Mouse (Mus musculus): ENCODE measurements around the gene Prkrip1.
"Not testable (repeated sequence)": the region's sequence is repeated elsewhere in the genome, so short reads cannot be mapped to it uniquely, and the experiment has no call there.

The Prkrip1 gene

GRCm38 (mm10) chr5:136211341-136212102, 12.8 kb upstream of the Prkrip1 start:
- not testable (repeated sequence) for ATAC-seq (ENCODE audit: low TSS enrichment)

DNA sequence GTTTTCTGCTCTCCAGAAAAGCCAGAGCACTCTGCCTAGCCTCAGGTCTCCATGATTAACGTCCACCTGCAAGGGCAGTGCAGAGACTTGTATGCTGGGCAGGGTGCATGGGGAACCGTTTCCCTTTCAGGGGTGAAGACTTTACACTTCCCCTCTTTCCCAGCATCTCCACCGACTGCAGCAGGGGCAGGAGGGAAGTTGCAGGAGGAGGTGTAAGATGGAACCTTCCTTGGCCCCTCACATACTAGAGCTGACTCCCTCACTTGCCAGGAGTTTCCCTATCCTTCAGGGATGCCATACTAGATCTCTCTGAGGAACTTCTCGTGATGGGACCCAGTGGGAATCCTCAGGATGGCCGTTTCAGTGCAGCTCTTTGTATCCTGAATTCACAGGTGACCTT, 11.8 kb upstream of the Prkrip1 start:
- ATAC-seq (ENCODE audit: low TSS enrichment), result no peak

DNA sequence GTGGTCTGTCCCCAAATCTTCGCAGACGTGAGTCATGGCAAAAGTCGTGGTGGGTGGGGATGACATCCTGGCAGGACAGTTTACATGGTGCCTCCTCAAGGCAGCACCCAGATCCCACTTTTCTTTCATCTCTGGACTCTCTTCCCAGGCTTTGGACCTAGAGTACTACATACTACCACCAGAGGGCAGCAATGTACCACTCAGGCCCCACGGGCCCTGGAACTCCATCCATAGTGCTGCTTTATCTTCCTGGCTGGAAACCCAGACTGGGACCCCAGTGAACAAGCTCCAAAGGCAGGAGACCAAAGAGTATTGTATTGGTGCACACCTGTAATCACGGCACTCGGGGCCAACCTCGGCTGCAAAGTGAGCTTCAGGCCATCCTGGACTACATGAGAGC, 3.1 kb upstream of the Prkrip1 start:
- peak; percentile 79 for ATAC-seq (ENCODE audit: low TSS enrichment)

DNA sequence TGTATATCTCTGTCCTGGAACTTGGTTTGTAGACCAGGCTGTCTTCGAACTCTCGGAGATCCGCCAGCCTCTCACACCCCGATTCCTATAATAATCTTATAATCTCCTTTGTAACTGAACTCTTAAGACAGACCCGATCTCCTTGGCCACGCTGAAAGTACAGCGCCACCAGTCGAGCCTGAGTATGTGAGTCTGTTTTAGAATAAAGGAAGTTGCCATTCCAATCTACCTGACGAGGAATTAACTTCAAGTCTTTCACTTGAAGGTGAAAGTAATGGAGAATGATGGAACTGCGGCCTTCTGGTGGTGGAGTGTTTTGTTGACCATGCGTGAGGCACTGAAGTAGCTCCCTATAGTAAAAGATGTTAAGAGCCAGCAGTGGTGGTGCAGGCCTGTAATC, 763 bp upstream of the Prkrip1 start:
- ATAC-seq (ENCODE audit: low TSS enrichment), result no peak

GRCm38 (mm10) chr5:136191870-136192269, 6.9 kb downstream of the Prkrip1 start:
- ATAC-seq (ENCODE audit: low TSS enrichment), result no peak

- ATAC-seq (ENCODE audit: low TSS enrichment), result 0 out of 2 replicates have a peak, but pooled peaks have one; percentile 35
These were observed 12.0 kb downstream of the Prkrip1 start for GRCm38 (mm10) chr5:136186723-136187122.

GRCm38 (mm10) chr5:136183766-136184165, 15.0 kb downstream of the Prkrip1 start:
- no peak for ATAC-seq (ENCODE audit: low TSS enrichment)

DNA sequence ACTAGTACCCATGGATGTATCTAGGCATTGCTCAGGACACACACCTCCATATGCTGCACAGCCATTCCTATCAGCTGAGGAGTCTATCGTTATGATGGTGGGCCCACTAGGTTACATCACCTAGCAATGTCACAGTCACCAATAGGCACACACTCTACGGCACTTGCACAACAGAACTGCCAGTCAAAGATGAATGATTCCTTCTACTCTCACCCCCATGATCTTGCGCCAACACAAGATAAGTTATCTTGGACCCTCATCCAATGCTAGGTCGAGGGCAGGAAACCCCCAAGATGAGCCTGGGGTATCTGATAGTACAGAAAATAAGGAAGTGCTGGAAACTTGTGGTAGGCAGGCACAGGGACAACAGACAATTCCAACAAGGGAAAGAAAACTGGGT, 15.9 kb downstream of the Prkrip1 start:
- ATAC-seq (ENCODE audit: low TSS enrichment), result no peak

DNA sequence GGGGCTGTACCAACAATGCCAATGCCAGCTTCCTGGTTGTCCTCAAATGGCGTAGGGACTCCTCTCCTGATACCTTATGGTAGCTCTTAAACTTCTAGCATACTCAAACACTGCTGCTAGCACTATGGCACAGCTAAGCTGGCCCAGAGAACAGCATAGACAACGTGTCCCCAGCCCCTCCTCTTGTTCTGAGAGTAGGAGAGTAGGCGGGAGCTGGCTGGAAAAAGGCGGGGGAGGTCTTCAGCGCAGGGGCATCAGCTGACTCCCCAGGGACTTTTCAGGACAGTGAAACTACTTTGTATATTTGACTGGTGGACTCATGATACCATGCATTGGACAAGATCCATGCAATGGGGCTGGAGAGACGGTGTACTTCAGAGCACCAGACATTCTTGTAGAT, 16.7 kb downstream of the Prkrip1 start:
- ATAC-seq (ENCODE audit: low TSS enrichment), result peak; percentile 82

DNA sequence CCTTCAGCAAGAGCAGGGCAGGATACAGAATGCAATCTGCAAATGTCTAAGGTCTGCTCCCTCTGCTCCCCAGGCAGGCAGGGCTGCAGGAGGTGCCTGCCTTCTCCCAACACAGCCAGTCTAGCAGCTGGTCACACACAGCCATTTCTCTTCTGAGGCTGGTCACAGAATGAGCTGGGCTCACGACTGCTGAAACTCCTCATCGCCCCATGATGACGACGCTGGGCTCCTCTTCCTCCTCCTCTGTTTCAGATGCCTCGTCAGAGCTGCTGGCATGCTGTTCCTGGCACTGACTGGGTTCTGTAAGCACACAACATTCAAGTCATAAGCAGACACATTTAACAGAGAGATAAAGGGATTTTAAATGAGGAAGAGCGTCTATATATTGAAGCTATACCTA, 17.6 kb downstream of the Prkrip1 start:
- peak; percentile 60; the same call in 1 of the 2 replicates for ATAC-seq (ENCODE audit: low TSS enrichment)

DNA sequence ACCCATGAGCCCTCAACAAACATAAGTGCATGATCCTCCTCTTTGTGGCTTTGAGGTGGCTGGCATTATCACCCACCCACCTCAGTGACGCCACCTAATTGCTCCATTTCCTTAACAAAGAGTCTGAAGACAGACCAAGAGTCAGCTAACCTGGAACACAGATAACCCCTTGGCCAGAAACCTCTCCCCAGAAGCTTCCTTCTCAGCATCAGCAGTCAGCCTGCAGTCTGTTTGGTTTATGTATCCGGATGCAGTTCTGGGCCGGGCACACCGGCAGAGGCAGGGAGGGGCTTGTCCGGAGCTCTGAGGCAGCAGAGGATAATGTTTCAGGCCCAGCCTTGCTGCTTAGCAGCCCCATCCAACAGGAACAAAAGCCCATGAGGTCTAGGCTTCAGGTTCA, 19.2 kb downstream of the Prkrip1 start:
- ATAC-seq (ENCODE audit: low TSS enrichment), result no peak

- peak; percentile 70 for ATAC-seq (ENCODE audit: low TSS enrichment)
These were observed 24.9 kb downstream of the Prkrip1 start for GRCm38 (mm10) chr5:136173606-136174463.

DNA sequence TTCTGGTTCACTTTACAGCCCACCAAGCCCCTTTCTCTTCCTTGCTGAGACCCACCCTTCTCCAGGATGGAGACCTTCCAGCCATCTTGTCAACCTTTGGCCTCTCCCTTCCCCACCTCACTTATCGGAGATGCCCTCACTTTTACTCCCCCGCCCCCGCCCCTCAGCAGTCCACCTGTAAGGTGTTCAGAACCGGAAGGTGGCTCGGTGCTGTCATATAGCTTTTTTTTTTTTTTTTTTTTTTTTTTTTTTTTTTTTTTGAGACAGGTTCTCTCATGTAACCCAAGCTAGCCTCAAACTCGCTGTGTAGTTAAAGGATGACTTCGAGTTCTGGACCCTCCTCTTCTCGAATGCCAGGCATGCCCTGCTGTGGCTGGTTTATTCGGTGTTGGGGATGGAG, 25.8 kb downstream of the Prkrip1 start:
- ATAC-seq (ENCODE audit: low TSS enrichment), result no peak

DNA sequence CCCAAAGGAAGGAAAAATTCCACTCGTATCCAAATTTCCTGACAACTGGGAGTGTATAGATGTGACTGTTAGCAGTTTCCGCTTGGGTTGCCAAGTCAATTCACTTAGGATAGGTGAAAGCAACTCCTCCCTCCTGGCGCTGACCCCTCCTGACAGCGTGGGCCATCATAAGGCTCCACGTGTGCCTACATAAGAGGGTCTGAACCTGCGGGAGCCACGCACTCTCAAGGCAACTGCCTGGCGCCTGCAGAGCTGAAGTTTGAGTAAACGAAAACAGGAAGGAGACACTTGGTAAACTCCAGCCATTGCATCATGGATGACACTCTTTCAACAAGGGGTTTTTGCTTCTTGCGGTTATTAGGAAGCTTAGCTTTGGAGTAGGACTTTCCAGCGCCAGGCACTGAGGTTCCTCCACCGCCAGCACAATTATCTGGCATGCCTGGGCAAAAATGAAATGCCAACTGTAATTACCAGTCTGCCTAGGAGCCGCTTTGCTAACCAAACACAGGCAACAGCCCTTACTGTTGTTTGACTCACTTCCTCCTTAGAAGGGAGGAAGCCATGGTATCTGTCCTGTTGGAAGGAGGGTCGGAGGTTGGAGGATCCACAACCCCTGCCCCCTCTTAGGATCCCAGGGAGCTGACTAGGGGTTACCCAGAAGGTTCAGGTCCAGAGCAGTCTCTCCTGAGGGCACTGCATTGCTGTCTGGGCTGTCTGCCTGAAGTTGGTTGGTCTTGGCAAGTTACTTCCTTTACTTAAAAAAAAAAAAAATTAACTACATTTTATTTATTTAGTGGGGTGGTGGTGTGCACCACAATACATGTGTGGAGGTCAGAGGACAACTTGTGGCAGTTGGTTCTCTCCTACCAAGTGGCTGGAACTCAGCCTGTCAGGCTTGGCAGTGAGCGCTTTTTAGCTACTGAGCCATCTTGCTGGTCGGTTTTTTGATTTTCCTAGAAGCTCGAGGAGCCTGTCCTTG, 27.1 kb downstream of the Prkrip1 start:
- ATAC-seq (ENCODE audit: low TSS enrichment), result no peak

DNA sequence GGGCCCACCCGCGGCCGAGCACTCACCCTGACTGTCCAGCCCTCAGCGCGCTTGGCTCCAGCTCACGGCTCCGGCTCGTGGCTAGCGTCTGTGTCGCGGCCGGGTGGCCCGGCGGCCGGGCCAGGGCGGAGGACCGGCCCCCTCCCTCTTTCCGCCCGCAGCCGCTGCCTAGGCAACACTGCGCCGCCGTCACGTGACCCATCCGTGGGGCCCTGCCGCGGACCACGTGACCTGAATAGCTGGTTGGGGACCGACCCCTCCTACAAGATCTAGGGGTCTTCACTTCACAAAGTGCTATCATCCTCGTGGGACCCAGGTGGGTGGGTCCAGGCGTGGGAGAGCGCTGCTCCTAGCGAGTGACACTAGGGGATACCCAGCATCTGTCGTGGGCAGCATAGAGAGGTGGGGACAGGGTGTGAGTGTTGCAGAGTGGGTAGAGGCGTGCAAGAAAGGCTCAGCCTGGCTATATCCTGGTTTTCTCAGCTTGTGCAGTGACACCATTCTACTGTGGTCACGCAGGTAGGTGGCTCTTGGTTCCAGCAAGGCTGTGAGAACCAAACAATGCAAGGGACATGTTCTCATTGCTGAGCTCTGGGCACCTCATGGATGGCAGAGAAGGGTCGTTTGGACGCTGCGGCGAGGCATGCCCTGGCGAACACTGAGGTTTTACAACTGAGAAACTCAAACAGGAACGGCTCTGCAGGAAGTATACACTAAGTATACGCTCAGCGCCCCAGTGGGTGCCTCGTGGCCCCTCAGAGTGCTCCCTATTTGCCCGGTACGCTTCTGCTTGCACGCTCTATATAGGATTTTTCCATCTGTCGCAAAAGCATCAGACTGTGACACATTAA, 28.0 kb downstream of the Prkrip1 start, which contains the start of gene Orai2:
TSS of gene Orai2 (minus strand) at position 202 of the 851 bp plus-strand sequence.
- peak; percentile 59 for ATAC-seq (ENCODE audit: low TSS enrichment)

DNA sequence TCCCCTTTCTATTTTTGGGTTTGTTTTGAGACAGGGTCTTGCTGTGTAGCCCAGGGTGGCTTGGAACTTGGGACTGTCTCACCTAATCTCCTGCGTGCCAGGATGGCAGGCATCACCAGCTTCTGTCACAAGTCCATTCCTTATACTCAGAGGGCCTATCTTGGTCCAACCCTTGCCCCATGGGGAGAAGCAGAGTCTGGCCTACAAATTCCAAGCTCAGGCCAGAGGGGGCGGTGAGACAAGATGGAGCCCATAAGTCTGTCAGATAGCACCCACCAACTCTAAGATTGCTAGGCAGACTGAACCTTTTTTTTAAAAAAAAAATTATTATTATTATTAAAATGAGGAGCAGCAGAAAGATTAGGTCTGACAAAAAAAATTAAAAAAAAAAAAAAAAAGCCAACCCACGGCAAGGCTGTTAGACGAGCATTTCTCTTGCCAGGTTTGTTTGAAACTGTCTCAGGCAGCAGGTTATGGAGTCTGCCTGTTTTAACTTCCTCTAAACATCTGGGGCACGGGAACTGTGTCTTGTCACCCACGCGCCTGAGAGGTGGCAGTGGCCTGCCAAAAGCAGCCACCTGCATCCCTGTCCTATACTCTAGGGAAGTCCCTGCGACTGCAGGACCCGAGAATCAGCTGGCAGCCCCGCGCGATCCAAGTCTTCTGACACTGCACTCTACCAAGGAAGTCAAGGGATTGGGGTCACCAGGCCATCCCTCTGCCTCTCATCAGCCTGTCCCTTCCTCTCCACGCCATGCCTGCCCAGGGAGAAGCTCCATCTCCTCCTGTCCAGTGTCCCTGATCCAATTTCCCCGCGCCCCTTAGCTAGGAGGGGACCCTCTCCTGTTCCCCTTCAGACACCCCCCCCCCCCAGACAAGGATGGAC, 28.9 kb downstream of the Prkrip1 start:
- ATAC-seq (ENCODE audit: low TSS enrichment), result peak; percentile 32; the same call in 1 of the 2 replicates

DNA sequence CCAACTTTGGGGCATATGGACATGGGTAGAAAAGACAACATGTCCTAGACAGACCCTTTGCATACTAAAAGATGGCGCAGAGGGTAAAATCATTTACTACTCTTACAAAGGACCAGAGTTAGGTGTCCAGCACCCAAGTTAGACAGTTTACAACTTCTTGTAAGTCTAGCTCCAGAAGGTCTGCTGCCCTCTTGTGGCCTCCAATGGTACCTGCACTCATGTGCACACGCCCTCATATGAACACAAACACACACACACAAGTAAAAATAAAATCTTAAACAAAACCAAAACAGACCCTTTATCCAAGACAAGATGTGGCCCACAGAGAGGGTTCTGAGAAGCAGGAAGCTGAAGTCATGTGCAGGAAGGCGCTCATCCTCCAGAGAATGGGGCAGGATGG, 30.7 kb downstream of the Prkrip1 start:
- no peak for ATAC-seq (ENCODE audit: low TSS enrichment)

GRCm38 (mm10) chr5:136167296-136167695, 31.5 kb downstream of the Prkrip1 start:
- ATAC-seq (ENCODE audit: low TSS enrichment), result no peak

DNA sequence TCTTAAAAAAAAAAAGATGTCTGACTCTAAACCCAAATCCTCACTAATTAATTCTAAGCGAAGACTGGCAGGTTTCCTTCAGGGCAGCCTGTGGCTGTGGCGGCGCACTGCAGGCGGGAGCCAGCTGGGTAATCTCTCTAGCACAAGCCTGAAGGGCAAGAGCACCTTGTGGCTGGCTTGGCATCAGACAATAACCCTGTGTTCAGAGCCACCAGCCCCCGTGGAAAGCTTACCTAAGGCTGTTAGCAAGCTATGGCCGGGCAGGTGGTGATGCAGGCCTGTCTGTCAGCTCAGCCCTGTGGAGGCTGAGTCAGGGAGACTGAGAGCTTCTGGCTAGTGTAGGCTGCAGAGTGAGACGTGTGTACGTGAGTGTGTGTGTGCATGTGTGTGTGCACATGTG, 33.5 kb downstream of the Prkrip1 start:
- no peak for ATAC-seq (ENCODE audit: low TSS enrichment)

All from frontal cortex, adult (tissue).